Mouse (Mus musculus) c-Kit-positive CD71-negative TER-119-negative erythroid progenitor cells, embryonic 14.5 days (primary cell): ENCODE data around the gene Fli1.

Experiments
- DNase-seq: peaks from one replicate; pipeline ENCODE4 v3.0.0-alpha.2; 2013; ENCODE audit warnings: low read depth

Gene Fli1

DNA sequence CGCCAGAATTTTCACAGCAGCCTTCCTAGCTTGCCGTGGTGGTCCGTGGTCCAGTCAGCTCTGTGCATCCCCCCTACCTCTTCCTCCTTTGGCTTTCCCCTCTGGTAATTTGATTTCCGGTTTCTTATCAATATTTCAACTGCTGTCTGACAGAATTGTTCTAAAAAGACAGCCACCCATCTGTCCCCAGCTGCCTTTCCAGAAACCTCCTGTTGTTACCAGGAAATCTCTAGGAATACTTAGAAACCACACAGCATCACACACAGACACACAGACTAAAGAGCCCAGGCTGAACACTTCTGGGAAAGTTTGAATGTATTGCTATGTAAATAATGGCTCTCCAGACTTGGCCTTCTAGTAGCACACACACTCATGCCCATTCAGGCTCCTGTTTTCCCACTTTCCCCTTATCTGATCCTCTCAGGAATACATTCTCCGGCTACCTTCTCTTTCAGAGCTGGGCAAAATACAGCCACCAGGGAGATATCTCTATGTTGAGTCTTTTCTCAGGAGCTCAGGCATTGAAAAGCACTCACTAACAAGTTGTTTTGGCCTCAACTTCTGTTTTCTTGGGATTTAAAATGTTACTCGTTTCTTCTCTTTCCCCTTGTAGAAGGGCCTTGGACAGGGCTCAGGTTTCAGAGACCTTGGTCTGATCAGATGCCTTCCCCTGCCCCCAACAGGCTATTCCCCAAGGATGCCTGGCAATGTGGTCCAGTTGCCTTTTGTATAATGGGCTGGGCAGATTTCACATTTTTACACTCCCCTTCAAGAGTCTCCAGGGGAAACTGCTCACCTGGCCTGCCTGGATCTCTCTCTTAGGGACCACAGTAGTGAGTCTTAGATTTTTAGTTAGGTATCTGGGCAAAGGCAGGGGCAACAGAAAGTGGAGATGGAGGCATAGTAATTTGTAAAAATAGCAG is 7.1 kb upstream of the Fli1 start:
- no peak for DNase-seq

DNA sequence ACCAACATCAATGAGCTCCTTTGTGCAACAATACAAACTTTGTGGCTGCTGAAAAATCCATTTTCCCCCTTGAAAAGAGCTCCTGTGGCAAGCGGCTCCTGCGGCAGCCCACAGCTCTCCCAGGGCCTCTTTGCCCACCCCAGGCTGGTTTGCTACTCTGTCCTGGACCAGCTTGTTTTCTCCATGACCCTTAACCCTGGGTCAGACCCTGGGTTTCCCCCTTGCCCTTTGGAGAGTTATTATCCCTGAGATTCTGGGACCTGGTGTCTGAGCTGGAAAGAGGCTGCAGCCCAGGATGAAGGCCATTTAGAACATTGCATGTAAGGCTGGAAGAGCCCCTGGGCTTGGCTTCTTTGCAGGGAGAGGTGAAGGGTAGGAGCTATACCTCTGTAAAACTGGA is 4.1 kb upstream of the Fli1 start:
- DNase-seq: no peak

DNA sequence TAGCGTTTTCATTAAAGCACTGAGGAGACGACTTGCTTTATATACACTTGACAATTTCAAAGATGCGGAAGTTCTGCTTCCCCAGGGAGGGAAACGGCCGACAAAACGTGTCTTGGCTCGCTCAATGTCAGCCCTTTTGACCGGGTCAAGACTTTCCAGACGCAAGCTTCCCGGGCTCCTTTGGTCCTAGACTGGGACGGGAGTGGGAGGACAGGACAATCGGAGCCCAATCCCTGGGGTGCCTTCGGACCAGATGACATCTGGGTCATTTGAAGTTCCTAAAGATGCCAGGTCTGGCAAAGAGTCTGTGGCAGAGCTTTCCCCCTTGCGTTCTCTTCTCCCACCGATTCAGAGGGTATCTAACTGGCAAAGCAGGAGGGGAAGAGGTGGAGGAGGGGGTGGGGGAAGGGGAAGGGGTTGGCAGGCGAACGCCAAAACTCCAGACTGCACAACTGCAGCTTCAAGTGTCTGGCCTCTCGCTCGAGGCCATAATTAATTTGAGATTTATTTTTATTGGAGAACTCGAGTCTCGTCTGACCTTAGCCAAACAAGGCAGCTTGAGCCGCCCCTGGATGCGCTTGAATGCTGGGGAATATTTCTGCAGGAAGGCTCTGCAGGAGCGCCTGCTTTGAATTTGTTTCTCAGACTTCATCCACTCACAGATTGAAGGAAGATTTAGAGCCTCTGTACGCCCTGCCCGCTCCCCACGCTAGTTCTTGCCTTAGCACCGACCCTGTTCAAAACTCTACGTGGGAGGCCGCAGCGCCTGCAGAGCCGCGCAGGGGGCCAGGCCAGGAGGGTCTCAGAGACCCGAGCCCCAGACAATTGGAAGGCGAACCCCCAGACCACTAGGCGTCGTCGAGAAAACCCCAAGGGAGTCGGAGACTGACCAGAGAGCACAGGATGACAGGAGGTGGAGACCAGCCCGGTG is 2.3 kb upstream of the Fli1 start:
- no peak for DNase-seq

DNA sequence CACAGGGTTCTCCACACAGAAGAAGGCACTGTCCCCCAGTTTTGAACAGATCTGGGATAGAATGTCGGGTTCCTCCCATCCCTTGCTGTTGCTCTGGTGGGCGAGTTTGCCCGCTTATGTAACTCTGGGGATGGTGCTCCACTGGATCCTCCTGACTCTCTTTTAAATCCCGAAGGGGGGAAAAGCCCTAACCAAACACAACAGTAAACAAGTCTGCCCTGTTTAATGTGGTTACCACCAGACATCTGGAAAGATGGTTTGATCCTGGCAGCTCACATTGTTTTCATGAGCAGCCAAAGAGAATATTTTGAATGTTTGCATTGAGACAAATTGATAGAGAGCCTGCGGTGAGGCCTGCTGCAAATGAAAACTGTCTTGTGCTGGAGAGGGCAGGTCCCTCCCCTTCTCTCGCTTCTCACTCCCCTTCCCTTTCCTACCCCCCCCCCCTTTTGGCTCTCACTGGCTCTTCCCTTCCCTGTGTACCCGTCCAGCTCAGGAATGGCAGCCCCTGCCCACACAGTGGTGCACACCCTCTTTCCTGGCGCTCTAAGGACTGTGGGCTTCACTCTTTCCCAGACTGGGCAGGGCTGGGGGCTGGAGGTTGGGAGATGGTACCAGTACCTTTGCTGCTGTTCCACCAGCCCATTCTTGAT is 1.4 kb upstream of the Fli1 start:
- DNase-seq: no peak

GRCm38 (mm10) chr9:32543040-32543581 is 450 bp upstream of the Fli1 start:
- DNase-seq: no peak

- no peak for DNase-seq
Measured at GRCm38 (mm10) chr9:32541223-32541901, 1.3 kb downstream of the Fli1 start.

DNA sequence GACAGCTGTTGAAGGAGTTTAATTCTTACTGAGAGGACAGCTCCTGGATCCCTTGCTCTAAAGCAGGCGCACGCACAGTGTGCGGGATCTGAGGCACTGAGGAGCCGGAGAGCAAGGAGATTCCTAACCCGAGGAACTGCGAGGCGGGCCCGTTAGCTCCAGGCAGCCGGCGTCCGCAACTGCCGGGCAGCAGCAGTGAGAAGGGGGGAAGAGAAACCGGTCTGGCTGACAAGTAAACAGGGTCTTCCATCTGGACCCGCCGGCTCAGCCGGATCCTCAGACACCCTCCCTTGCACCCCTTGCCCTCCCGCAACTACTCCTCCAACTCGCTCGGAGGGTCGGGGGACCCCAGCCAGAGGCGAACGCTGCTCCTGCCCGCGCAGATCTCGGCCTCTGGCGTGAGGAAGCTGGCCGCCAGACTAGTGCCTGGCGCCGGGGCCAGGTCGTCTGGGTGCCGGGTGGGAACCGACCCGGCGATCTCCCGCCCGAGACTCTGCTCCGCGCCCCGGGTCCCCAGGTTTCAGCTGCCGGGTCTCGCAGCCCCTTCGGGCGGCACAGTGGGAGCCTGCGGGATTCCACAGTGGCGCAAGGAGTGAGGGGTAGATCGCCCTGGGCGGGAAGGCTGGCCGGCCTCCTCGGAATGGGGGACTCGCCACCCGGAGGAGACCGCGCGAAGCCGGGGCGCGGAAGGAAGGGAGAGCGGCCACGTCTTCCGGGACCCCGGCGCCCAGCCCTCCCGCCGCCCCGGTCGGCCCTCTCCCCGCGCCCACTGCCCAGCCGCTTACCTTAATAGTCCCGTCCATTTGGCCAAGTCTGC is 2.0 kb downstream of the Fli1 start:
- no peak for DNase-seq

DNA sequence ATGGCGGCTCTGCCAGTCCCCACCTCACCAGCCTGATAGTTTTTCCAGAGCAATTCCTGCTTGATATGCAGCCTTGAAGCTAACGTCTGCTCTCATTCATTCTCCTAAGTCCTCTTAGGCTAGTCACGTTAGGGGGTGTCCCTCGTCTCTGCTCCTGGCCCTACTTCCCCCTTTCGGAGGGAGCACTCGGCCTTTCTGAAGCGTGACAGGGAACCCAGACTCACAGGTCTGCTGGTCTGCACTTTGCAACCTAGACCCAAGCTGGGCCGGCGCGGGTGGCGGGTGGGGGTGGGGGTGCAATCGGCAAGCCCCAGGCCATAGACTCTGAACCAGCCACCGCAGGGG is 2.6 kb downstream of the Fli1 start:
- no peak for DNase-seq

- DNase-seq: no peak
Measured at GRCm38 (mm10) chr9:32539321-32539761, 3.3 kb downstream of the Fli1 start.

DNA sequence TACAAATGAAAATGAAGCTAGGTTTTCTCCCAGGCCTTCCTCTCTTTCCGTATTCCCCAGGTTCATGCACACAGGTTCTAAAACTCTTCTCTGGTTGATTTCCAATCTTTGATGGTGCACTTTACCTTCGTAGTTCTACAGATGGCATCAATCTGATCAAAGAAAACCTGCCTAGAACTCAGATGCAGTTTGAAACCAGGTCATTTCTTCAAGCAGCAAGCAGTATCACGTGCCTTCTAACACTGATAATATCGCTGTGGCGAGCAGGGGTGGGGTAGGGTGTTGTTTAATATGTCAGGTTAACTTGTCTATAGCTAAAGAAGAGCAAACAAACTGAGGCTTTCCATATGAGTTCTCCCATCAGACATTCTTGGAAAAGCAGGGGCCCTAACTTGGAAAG is 4.5 kb downstream of the Fli1 start:
- no peak for DNase-seq

GRCm38 (mm10) chr9:32537706-32538105 is 5.0 kb downstream of the Fli1 start:
- no peak for DNase-seq

DNA sequence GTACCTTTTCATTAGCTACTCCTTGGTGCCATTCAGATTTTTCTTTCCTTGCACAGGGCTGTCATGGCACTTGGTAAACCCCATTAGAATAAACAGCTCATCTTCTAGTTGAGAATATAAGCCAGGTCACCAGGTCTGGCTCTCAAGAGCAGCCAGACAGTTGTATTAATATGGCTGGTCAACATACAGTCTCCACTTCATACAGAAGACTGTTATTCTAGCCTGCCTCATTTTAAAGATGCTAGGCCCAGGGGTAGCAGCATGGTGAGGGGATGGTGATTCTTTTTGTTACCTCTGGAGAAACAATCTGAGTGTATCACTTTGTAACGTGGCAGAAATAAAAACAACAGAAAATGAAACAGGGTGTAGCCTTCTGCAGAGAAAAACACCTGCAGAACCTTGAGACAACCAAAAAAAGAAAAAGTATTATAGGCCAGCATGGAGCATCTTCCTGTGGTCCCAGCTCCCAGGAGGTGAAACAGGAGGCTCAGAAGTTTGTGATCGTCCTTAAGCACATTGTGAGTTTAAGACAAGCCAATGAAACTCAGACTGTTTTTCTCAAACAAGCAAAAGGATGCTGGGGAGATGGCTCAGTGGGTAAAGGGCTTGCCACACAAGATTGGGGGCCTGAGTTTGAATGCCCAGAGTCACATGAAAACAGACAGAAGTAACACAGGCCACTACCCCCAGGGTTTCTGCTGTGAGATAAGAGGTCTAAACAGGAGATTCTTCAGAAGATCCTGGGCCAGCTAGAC is 7.3 kb downstream of the Fli1 start:
- no peak for DNase-seq

DNA sequence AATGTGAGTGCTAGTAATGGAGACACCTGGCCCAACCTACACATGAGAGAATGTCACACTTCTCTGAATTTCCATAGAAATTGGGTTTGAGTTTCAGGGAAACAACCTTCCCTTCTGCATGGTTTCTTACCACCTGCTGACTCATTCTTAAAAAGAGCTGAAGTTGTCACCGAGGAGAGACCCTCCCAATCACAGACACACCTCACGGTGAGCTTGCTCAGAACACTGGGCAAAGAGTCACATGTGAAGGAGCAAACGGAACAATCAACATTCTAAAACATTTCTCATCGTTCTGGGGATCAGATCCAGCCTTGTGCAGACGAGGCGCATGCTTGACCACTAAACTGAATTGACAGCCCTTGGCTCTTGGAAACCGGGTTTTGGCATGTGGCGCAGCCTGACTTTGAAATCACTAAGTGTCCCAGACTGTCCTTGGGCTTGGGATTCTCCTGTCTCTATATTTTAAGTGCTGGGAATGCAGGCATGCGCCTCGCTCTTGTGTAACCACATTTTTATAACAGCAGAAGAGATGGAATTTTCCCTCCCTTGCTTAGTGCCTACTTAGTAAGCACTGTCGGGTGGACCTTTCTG is 8.5 kb downstream of the Fli1 start:
- DNase-seq: no peak

GRCm38 (mm10) chr9:32531588-32531987 is 11.1 kb downstream of the Fli1 start:
- DNase-seq: no peak

- no peak for DNase-seq
Measured at GRCm38 (mm10) chr9:32530975-32531374, 11.7 kb downstream of the Fli1 start.

DNA sequence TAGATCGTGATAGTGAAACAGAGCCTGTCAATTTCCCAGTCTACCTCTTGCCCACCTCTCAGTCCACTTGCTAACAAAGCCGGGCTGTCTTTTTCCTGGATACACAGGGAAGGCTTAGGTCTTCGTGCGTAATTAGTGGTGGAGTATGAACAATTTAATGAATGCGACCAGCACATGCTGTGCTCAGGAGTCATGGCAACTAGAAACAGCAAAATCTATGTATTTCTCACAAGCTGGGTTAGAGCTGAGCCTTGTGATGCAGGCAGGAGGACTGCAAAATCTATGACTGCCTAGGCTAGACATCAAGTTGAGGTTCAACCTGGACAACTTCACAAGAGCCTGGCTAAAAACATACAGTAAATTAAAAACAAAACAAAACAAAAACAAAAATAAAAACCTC is 12.5 kb downstream of the Fli1 start:
- no peak for DNase-seq

GRCm38 (mm10) chr9:32529594-32529993 is 13.1 kb downstream of the Fli1 start:
- DNase-seq: no peak

- DNase-seq: no peak
Measured at GRCm38 (mm10) chr9:32527329-32527728, 15.3 kb downstream of the Fli1 start.

GRCm38 (mm10) chr9:32525787-32526186 is 16.9 kb downstream of the Fli1 start:
- no peak for DNase-seq
